Comparison of ENCODE assay signal across 21 mouse cellular contexts in genomic region chr12:69208520-69208919, GRCm38 (mm10). TPM values are rescaled to one million over a fixed set of nuclear protein-coding genes. Genes with fewer than 3 reads are reported as not detected.
A peak's percentile ranks its signal among the peaks of the same experiment; 100 is the strongest.
DNase-seq lines count a peak whose midpoint lies in the region; ATAC-seq and TF ChIP-seq lines count a peak whose summit lies in the region.
"Had no signal": no experiment of that assay in that cellular context is flagged by ENCODE, and none has a peak within 500 bp of the region (broad histone marks: within the 10 kb centered on the region; RNA-seq: fewer than 3 reads in every experiment).

No protein-coding gene starts in this region.

- CTCF ChIA-PET in Patski (lab: Charles Lee) = no interaction called here

- no peaks in the 10 kb centered on the region for H3K9me3 ChIP-seq in heart, embryonic 12.5 days (replicated peaks)
- H3K9me3 ChIP-seq in liver, postnatal 0 days (ENCODE audit: low read length) = no peaks in the 10 kb centered on the region
- no peaks in the 10 kb centered on the region for H3K9me3 ChIP-seq in limb, embryonic 10.5 days (replicated peaks)
- H3K9me3 ChIP-seq: embryonic facial prominence, embryonic 13.5 days; heart, embryonic 10.5 days; hindbrain, embryonic 15.5 days; kidney, embryonic 15.5 days; liver, embryonic 15.5 days; midbrain, embryonic 10.5 days had no signal

- H3K9ac ChIP-seq in heart, adult 2 months (ENCODE audit: low read depth, low read length) = no peak overlapping the region
- no peak overlapping the region for H3K9ac ChIP-seq in heart, embryonic 12.5 days
- H3K9ac ChIP-seq in liver, postnatal 0 days (replicated peaks) = no peak overlapping the region
- H3K9ac ChIP-seq: embryonic facial prominence, embryonic 13.5 days; hindbrain, embryonic 15.5 days; kidney, embryonic 15.5 days; liver, embryonic 15.5 days had no signal

- ATAC-seq in heart, embryonic 12.5 days (ENCODE audit: insufficient number of reproducible peaks, low FRiP score) = no peak
- no peak for ATAC-seq in liver, postnatal 0 days
- ATAC-seq in Patski = no peak

- no peaks in the 10 kb centered on the region for H3K4me1 ChIP-seq in heart, adult 2 months (ENCODE audit: control insufficient read depth, insufficient read depth, low read length)
- H3K4me1 ChIP-seq in heart, embryonic 12.5 days (replicated peaks) = 0 out of 2 replicates have a peak, but pooled peaks cover 3% of the 10 kb centered on the region
- no peaks in the 10 kb centered on the region for H3K4me1 ChIP-seq in liver, postnatal 0 days (ENCODE audit: insufficient read depth)
- H3K4me1 ChIP-seq in limb, embryonic 10.5 days = no peaks in the 10 kb centered on the region
- H3K4me1 ChIP-seq: embryonic facial prominence, embryonic 13.5 days; heart, embryonic 10.5 days; hindbrain, embryonic 15.5 days; kidney, embryonic 15.5 days; liver, embryonic 15.5 days had no signal

- no peak for DNase-seq in heart, adult 2 months
- DNase-seq in liver, postnatal 0 days = no peak
- DNase-seq in liver (no peak), Patski (ENCODE audit: low read depth, low spot score) (no peak)
- DNase-seq in CD4-positive helper T cell, adult 2 months (ENCODE audit: low read depth, low spot score) = peak; percentile 23
- no peak for DNase-seq in layer of hippocampus, postnatal 10 days (ENCODE audit: low spot score in 2 of 2)
- no peak for DNase-seq in limb, embryonic 10.5 days (ENCODE audit: low spot score)
- DNase-seq: cerebellum, adult 9-11 months; gastrocnemius, postnatal 25 days; lung, postnatal 4 days; retina, postnatal 1 day; thymus, postnatal 25 days had no signal

- 96% methylated on average over 2 of the region's 2 CpGs for WGBS in heart, adult 2 months
- WGBS in heart, embryonic 12.5 days = 83% methylated on average over 2 of the region's 2 CpGs
- WGBS in liver, postnatal 0 days (ENCODE audit: insufficient replicate concordance) = 87% methylated on average over 2 of the region's 2 CpGs
- 90% methylated on average over 2 of the region's 2 CpGs for WGBS in limb, embryonic 10.5 days

- POLR2A ChIA-PET in Patski (lab: Charles Lee) = no interaction called here

- intact Hi-C loops in heart, adult 2 months (cut with DNase I) = no loop called here

- no peak for TF ChIP-seq EP300 in heart, adult 2 months (IDR thresholded peaks at IDR 0.05; ENCODE audit: insufficient read depth, low read depth, low read length)
- TF ChIP-seq EP300 in liver, postnatal 0 days (IDR thresholded peaks at IDR 0.05; ENCODE audit: low read depth) = no peak

- no peak overlapping the region for H3K4me2 ChIP-seq in heart, embryonic 12.5 days
- no peak overlapping the region for H3K4me2 ChIP-seq in liver, postnatal 0 days (ENCODE audit: low read depth, low read length)
- H3K4me2 ChIP-seq: embryonic facial prominence, embryonic 13.5 days; hindbrain, embryonic 15.5 days; kidney, embryonic 15.5 days; liver, embryonic 15.5 days had no signal

- no peak overlapping the region for H3K27ac ChIP-seq in heart, adult 2 months
- H3K27ac ChIP-seq in heart, embryonic 12.5 days (ENCODE audit: poor library complexity, severe bottlenecking) = no peak overlapping the region
- no peak overlapping the region for H3K27ac ChIP-seq in liver, postnatal 0 days (ENCODE audit: low read depth)
- H3K27ac ChIP-seq in limb, embryonic 10.5 days = no peak overlapping the region
- H3K27ac ChIP-seq: embryonic facial prominence, embryonic 13.5 days; heart, embryonic 10.5 days; hindbrain, embryonic 15.5 days; kidney, embryonic 15.5 days; left cerebral cortex, adult 2 months; liver, embryonic 15.5 days; midbrain, embryonic 10.5 days had no signal

- TF ChIP-seq POLR2A in heart, adult 2 months (IDR thresholded peaks at IDR 0.05; ENCODE audit: insufficient read depth, low read depth, low read length) = no peak

- in situ Hi-C loops in Patski (cut with MboI; ENCODE audit: low pct_unique_long_range_greater_than_20kb) = loop anchor here (25.0 kb wide), 1 partner anchor 379 kb away; the partner anchor contains the start of gene Vcpkmt

- peak; percentile 40 for TF ChIP-seq CTCF in heart, adult 2 months (IDR thresholded peaks at IDR 0.05)
- TF ChIP-seq CTCF in liver, postnatal 0 days (IDR thresholded peaks at IDR 0.05; ENCODE audit: low read depth) = peak; percentile 50
- TF ChIP-seq CTCF in Patski (IDR thresholded peaks at IDR 0.05) = peak; percentile 59

- no peaks in the 10 kb centered on the region for H3K27me3 ChIP-seq in heart, adult 2 months (ENCODE audit: control insufficient read depth, insufficient read depth, low read length)
- no peaks in the 10 kb centered on the region for H3K27me3 ChIP-seq in heart, embryonic 12.5 days (replicated peaks)
- H3K27me3 ChIP-seq in liver, postnatal 0 days (ENCODE audit: insufficient read depth, low read length) = no peaks in the 10 kb centered on the region
- H3K27me3 ChIP-seq in Patski = no peaks in the 10 kb centered on the region
- no peaks in the 10 kb centered on the region for H3K27me3 ChIP-seq in limb, embryonic 10.5 days (ENCODE audit: low read depth, poor library complexity, severe bottlenecking)
- H3K27me3 ChIP-seq: embryonic facial prominence, embryonic 13.5 days; hindbrain, embryonic 15.5 days; kidney, embryonic 15.5 days; liver, embryonic 15.5 days had no signal

- no peak overlapping the region for H3K4me3 ChIP-seq in heart, adult 2 months
- no peak overlapping the region for H3K4me3 ChIP-seq in heart, embryonic 12.5 days
- no peak overlapping the region for H3K4me3 ChIP-seq in liver, postnatal 0 days (ENCODE audit: low read depth, low read length)
- H3K4me3 ChIP-seq in limb, embryonic 10.5 days = no peak overlapping the region
- H3K4me3 ChIP-seq: embryonic facial prominence, embryonic 13.5 days; heart, embryonic 10.5 days; hindbrain, embryonic 15.5 days; kidney, embryonic 15.5 days; left cerebral cortex, adult 2 months; liver, embryonic 15.5 days; midbrain, embryonic 10.5 days had no signal

- H3K36me3 ChIP-seq in heart, adult 2 months (ENCODE audit: control insufficient read depth, insufficient read depth, low read length) = no peaks in the 10 kb centered on the region
- peaks cover 61% of the 10 kb centered on the region for H3K36me3 ChIP-seq in heart, embryonic 12.5 days
- H3K36me3 ChIP-seq in liver, postnatal 0 days (replicated peaks; ENCODE audit: insufficient read depth, low read length) = peaks cover 29% of the 10 kb centered on the region
- peaks cover 86% of the 10 kb centered on the region for H3K36me3 ChIP-seq in limb, embryonic 10.5 days
- H3K36me3 ChIP-seq: hindbrain, embryonic 15.5 days had no signal

- no peaks in the 10 kb centered on the region for H3K79me2 ChIP-seq in heart, adult 2 months (replicated peaks; ENCODE audit: control insufficient read depth, insufficient read depth, low read length)

RNA-seq across cellular contexts. Expression of gene Gm49384, which starts 4.5 kb away (rescaled TPM):
- total RNA-seq in heart, adult 2 months (2021) = 1 to 10 TPM; 1.7 to 1.8 TPM
- not detected in 2 replicates for polyA plus RNA-seq in heart, adult 2 months (2012; rRNA removed)
- polyA plus RNA-seq in heart, embryonic 12.5 days (2016; fragmentation: Nextera tagmentation; extraction: Ambion mirVana) = 16.0 and 19.2 TPM in 2 replicates
- polyA plus RNA-seq in liver, postnatal 0 days (2015; fragmentation: Nextera tagmentation; extraction: Ambion mirVana) = 8.3 and 9.5 TPM in 2 replicates
- 4.9 TPM for polyA plus RNA-seq in Patski (2021)
- total RNA-seq in layer of hippocampus, postnatal 10 days (2021) = 1 to 10 TPM; 6.5 TPM
- polyA plus RNA-seq in limb, embryonic 10.5 days (2016; fragmentation: Nextera tagmentation; extraction: Ambion mirVana) = 53.5 and 55.2 TPM in 2 replicates
- polyA plus RNA-seq: small intestine, adult 2 months had no signal

RNA-seq across cellular contexts. Expression of gene Dnaaf2, which starts 10.3 kb away (rescaled TPM):
- total RNA-seq in heart, adult 2 months (2021) = under 1 TPM; 0.50 to 0.80 TPM
- 0.67 and 0.94 TPM in 2 replicates for polyA plus RNA-seq in heart, adult 2 months (2012; rRNA removed)
- 8.1 and 9.1 TPM in 2 replicates for polyA plus RNA-seq in heart, embryonic 12.5 days (2016; fragmentation: Nextera tagmentation; extraction: Ambion mirVana)
- 2.9 and 3.0 TPM in 2 replicates for polyA plus RNA-seq in liver, postnatal 0 days (2015; fragmentation: Nextera tagmentation; extraction: Ambion mirVana)
- polyA plus RNA-seq in Patski (2021) = 3.6 TPM
- total RNA-seq in layer of hippocampus, postnatal 10 days (2021) = 1 to 10 TPM; 2.5 to 2.6 TPM
- polyA plus RNA-seq in limb, embryonic 10.5 days (2016; fragmentation: Nextera tagmentation; extraction: Ambion mirVana) = 16.7 and 17.0 TPM in 2 replicates

RNA-seq across cellular contexts. Expression of gene Gm49383, which starts 11.6 kb away (rescaled TPM):
- 1 to 10 TPM; 2.2 to 3.1 TPM for total RNA-seq in heart, adult 2 months (2021)
- polyA plus RNA-seq in heart, adult 2 months (2012; rRNA removed) = 1.00 and 2.1 TPM in 2 replicates
- polyA plus RNA-seq in heart, embryonic 12.5 days (2016; fragmentation: Nextera tagmentation; extraction: Ambion mirVana) = 18.5 and 19.4 TPM in 2 replicates
- 9.1 and 10.2 TPM in 2 replicates for polyA plus RNA-seq in liver, postnatal 0 days (2015; fragmentation: Nextera tagmentation; extraction: Ambion mirVana)
- 6.5 TPM for polyA plus RNA-seq in Patski (2021)
- total RNA-seq in layer of hippocampus, postnatal 10 days (2021) = 1 to 10 TPM; 4.0 to 6.5 TPM
- polyA plus RNA-seq in limb, embryonic 10.5 days (2016; fragmentation: Nextera tagmentation; extraction: Ambion mirVana) = 54.8 and 61.0 TPM in 2 replicates

RNA-seq across cellular contexts. Expression of gene Pole2, which starts 19.5 kb away (rescaled TPM):
- total RNA-seq in heart, adult 2 months (2021) = under 1 TPM; 0.27 to 0.63 TPM
- 1.00 and 1.4 TPM in 2 replicates for polyA plus RNA-seq in heart, adult 2 months (2012; rRNA removed)
- 16.7 and 19.7 TPM in 2 replicates for polyA plus RNA-seq in heart, embryonic 12.5 days (2016; fragmentation: Nextera tagmentation; extraction: Ambion mirVana)
- polyA plus RNA-seq in liver, postnatal 0 days (2015; fragmentation: Nextera tagmentation; extraction: Ambion mirVana) = 8.0 and 9.3 TPM in 2 replicates
- polyA plus RNA-seq in Patski (2021) = 6.1 TPM
- 1 to 10 TPM; 1.0 to 1.3 TPM for total RNA-seq in layer of hippocampus, postnatal 10 days (2021)
- 32.6 and 35.3 TPM in 2 replicates for polyA plus RNA-seq in limb, embryonic 10.5 days (2016; fragmentation: Nextera tagmentation; extraction: Ambion mirVana)

RNA-seq across cellular contexts. Expression of gene Mgat2, which starts 24.6 kb away (rescaled TPM):
- 10 to 100 TPM; 18.9 to 19.2 TPM for total RNA-seq in heart, adult 2 months (2021)
- polyA plus RNA-seq in heart, adult 2 months (2012; rRNA removed) = 6.5 and 10.6 TPM in 2 replicates
- polyA plus RNA-seq in heart, embryonic 12.5 days (2016; fragmentation: Nextera tagmentation; extraction: Ambion mirVana) = 56.2 and 56.8 TPM in 2 replicates
- polyA plus RNA-seq in liver, postnatal 0 days (2015; fragmentation: Nextera tagmentation; extraction: Ambion mirVana) = 23.1 and 25.0 TPM in 2 replicates
- 65.9 TPM for polyA plus RNA-seq in Patski (2021)
- total RNA-seq in layer of hippocampus, postnatal 10 days (2021) = 10 to 100 TPM; 34.9 to 35.3 TPM
- polyA plus RNA-seq in limb, embryonic 10.5 days (2016; fragmentation: Nextera tagmentation; extraction: Ambion mirVana) = 35.4 and 37.9 TPM in 2 replicates
